Mouse (Mus musculus) effector memory CD4-positive, alpha-beta T cell, adult 7 months (primary cell): Measurements from ENCODE around the gene Skor1. TPM values are rescaled to one million over a fixed set of nuclear protein-coding genes. Genes with fewer than 3 reads are reported as not detected.

Experiments used
- polyA plus RNA-seq: library from polyadenylated mRNA; unstranded; fragments of 100-300 nt; shearing (Covaris generic); gene quantifications from one replicate; pipeline ENCODE4 v1.2.1, GENCODE M21; 2017

Gene Skor1
- not detected for polyA plus RNA-seq

GRCm38 (mm10) chr9:63148410-63149371 lies at the start of gene Skor1:
Gene Skor1, minus strand, starts transcription at chr9:63148961.

Other genes starting within 250 kb of the Skor1 start
- 125 TPM for gene Pias1, start 161.0 kb downstream of the Skor1 start, polyA plus RNA-seq
- 28.1 TPM for gene Map2k5, start 228.9 kb upstream of the Skor1 start, polyA plus RNA-seq